Mouse (Mus musculus) liver, embryonic 18 days (tissue): ENCODE measurements around the gene Bbs4. TPM values are rescaled to one million over a fixed set of nuclear protein-coding genes. Genes with fewer than 3 reads are reported as not detected.

Experiments used
- polyA plus RNA-seq: library from polyadenylated mRNA; depleted of rRNA; stranded (reverse); fragments of >200 nt; gene quantifications from 2 replicates; pipeline ENCODE4 v1.2.3, GENCODE M21; 2012; rRNA removed

Bbs4 gene
- polyA plus RNA-seq = 1.2 and 1.4 TPM in 2 replicates

DNA sequence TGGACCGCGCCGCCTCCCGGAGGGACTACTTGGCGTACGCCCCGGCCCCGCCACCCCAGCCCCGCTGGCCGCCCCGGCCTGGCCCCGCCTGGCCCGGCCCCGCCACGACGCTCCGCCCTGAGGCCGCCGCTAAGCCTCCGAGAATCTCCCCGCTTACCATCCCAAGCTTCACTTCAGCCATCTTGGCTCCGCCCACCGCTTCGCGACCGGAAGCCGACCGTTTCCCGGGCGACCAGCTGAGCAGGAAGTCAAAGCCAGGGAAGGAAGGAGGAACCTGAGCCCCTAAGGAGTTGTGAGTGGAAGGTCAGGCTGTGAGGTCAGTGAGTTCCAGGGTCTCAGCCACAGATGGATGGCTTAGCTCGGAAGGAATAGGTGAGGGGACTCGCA is at the start of gene Bbs4:
TSS of gene Bbs4 (minus strand) at position 256 of the 387 bp plus-strand sequence.

DNA sequence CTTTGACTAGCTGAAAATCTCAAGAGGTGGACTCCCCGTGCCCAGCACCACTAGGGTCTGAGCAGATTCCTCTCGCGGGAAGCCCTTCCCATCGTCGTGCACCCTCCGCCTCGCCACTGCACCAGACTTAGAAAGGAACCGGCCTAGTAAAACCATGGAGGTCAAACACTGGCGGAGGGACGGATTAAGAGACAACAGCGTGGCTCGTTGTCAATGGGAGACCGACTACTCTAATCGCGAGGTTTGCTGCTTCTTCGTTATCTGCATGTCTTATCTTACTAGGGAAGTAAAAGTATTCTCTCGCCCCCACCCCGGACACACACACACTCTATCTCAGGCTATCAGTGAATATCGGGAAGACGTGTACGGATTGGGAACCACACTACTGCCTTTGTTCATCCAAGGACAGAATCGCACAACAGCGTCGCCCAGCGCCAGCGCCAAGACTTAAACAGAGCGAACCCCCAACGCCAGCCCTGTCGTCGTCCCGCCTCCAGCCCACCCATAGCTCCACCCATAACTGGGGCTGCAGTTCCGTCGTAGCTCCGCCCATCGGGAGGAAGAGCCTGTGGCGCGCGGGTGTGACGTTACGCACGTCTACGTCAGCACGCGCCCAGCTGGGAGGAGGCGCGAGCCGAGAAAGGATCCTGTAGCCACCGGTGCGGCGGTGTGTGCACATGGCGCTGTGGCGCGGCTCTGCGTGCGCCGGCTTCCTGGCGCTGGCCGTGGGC is 62.2 kb downstream of the Bbs4 start, which contains the start of gene Adpgk:
TSS of gene Adpgk (plus strand) at position 602 of the 731 bp plus-strand sequence.

Other genes with a start within 250 kb of the Bbs4 start
- gene Adpgk, start 62.0 kb downstream of the Bbs4 start, polyA plus RNA-seq = 26.8 and 36.0 TPM in 2 replicates
- 12.9 and 13.3 TPM in 2 replicates for gene Arih1, start 133.1 kb upstream of the Bbs4 start, polyA plus RNA-seq
- 27.6 and 29.3 TPM in 2 replicates for gene Hexa, start 186.0 kb upstream of the Bbs4 start, polyA plus RNA-seq
- 0.07 and 0.11 TPM in 2 replicates for gene Tmem202, start 186.3 kb upstream of the Bbs4 start, polyA plus RNA-seq
- gene Celf6, start 224.4 kb upstream of the Bbs4 start, polyA plus RNA-seq = not detected in 2 replicates